Mouse (Mus musculus): ENCODE measurements around the gene A930004D18Rik. TPM values are rescaled to one million over a fixed set of nuclear protein-coding genes. Genes with fewer than 3 reads are reported as not detected.

Gene A930004D18Rik
- polyA plus RNA-seq, 1 experiment from 2014 or later, result 11.5 TPM

DNA sequence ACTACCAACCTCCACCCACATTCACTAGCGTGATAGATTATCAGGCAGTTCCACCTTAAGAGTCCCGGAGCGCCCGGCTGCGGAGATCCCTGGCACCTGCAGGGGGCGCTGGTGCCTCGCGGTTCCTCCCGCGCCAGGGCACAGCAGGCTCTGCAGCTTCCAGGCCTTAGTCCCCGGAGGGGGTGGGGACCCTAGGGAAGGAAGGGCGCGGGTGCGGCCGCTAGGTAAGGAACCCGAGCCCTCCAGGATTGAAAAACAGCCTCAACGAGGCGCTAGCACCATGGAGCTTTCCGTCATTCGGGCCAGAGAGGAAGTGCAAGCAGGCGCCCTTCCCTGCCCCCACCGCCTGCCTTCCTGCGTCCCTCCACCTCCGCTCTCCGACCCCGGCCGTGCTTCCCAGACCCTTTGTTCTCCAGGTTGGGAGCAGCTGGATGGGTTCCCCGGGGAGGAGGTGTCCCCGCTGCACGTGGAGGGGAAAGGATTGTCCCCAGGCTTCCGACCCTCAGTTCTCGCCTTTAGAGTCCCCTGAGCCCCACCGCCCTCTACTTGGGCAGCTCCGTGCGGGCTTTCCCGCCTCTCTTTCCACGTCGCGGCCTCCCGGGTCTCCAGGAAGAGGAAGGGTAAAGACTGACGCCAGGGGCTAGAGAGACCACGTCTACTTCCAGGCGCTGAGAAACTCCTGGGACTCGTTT, 9.9 kb downstream of the A930004D18Rik start:
- H3K9me3 ChIP-seq (ENCODE audit: control insufficient read depth, low read length), result no peaks in the 10 kb centered on the region

DNA sequence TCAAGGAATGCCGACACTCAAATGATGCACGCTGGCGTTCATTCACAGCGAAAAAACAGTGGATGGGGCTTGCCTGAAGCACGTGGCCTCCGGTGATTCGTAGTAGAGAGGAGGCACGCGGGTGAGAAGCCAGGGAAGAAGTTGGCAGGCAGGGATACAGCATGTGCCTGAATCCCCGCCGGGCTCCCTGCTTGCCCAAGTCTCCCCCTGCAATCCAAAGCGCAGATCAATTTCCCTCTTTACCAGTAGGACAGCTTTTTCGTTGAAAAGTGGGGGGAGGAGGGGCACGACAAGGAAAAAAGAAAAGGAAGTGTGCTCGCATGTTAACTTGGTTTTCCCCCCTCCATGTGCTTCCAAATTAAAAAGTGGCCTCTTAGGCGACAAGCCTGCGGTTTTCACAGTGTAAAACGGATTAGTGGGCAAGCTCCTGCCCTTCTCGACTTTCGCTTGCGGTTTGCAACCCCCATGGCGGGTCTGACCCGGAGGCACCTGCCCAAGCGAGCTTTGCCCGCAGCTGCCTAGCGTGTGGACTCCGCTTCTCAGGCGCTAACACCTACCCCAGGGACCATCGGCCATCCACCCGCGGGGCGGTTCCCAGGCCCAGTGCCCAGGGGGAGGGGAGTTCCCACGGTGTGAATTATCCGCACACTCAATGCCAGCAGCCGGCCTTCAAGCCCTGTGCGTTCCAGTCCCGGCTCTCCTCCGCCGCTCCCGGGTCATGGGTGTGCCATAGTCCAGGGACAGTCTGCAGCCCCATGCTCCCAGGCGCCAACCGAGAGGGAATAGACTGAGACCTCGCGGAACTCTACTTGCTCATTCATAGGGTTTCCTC, 11.2 kb downstream of the A930004D18Rik start:
- ATAC-seq (replicated peaks; ENCODE audit: low FRiP score, low TSS enrichment, low read depth) (peak; percentile 32), DNase-seq (ENCODE audit: low spot score) (peak; percentile 85)
- no peaks in the 10 kb centered on the region for H3K9me3 ChIP-seq (ENCODE audit: control insufficient read depth, low read length)
- H3K27ac ChIP-seq (ENCODE audit: low read depth), result no peak overlapping the region; the same call in 1 of the 2 replicates
- H3K4me3 ChIP-seq (ENCODE audit: low read depth, low read length), result peak overlapping the region; percentile 52
- no peaks in the 10 kb centered on the region for H3K27me3 ChIP-seq (replicated peaks; ENCODE audit: control insufficient read depth, insufficient read depth, low read length)
- peaks cover 15% of the 10 kb centered on the region for H3K4me1 ChIP-seq (replicated peaks; ENCODE audit: control insufficient read depth, insufficient read depth, low read length)
- WGBS, result 1% methylated on average over 44 of the region's 44 CpGs
- H3K4me2 ChIP-seq (ENCODE audit: low read length), result peak overlapping the region; percentile 92
- H3K9ac ChIP-seq (ENCODE audit: low read length), result peak overlapping the region; percentile 48
- no peaks in the 10 kb centered on the region for H3K36me3 ChIP-seq (ENCODE audit: control insufficient read depth, insufficient read depth, low read length)

More for the DNA sequence above, 9.9 kb downstream of the A930004D18Rik start:
- Histone ChIP-seq H3K36me3 (ENCODE audit: control insufficient read depth, insufficient read depth, low read length) (no peaks in the 10 kb centered on the region), H3K4me2 (ENCODE audit: low read length) (peak overlapping the region; percentile 92), H3K27me3 (replicated peaks; ENCODE audit: control insufficient read depth, insufficient read depth, low read length) (no peaks in the 10 kb centered on the region), H3K4me3 (ENCODE audit: low read depth, low read length) (peak overlapping the region; percentile 52), H3K4me1 (replicated peaks; ENCODE audit: control insufficient read depth, insufficient read depth, low read length) (peaks cover 26% of the 10 kb centered on the region), H3K27ac (ENCODE audit: low read depth) (peak overlapping the region; percentile 99), H3K9ac (ENCODE audit: low read length) (peak overlapping the region; percentile 91)
- DNase-seq (ENCODE audit: low spot score) (peak; percentile 97), ATAC-seq (replicated peaks; ENCODE audit: low FRiP score, low TSS enrichment, low read depth) (peak; percentile 91)
- under 1% methylated on average over 44 of the region's 44 CpGs for WGBS

DNA sequence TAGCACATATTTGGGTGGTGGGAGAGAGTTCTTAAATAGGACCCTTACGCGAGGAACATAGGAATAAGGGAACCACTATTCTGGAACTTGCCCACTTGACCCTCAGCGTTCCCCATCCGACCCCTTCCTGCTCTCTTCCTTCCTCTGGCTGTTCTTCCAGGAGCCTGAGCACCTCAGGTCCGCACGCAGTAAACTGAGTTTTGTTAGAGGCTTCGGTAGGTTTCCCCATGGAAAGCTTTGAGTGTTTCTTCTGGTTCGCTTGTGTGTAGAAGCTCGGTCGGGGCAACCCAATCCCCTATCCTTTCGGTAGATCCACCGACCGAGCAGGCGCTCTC, 11.8 kb downstream of the A930004D18Rik start:
- H3K9ac ChIP-seq (ENCODE audit: low read length), result peak overlapping the region; percentile 48
- WGBS, result 4% methylated on average over 14 of the region's 14 CpGs
- H3K27ac ChIP-seq (ENCODE audit: low read depth), result no peak overlapping the region
- H3K9me3 ChIP-seq (ENCODE audit: control insufficient read depth, low read length), result no peaks in the 10 kb centered on the region
- peaks cover 10% of the 10 kb centered on the region for H3K4me1 ChIP-seq (replicated peaks; ENCODE audit: control insufficient read depth, insufficient read depth, low read length)
- H3K36me3 ChIP-seq (ENCODE audit: control insufficient read depth, insufficient read depth, low read length), result no peaks in the 10 kb centered on the region
- no peak for ATAC-seq (replicated peaks; ENCODE audit: low FRiP score, low TSS enrichment, low read depth)
- peak overlapping the region; percentile 92 for H3K4me2 ChIP-seq (ENCODE audit: low read length)
- peak; percentile 78 for DNase-seq (ENCODE audit: low spot score)
- no peaks in the 10 kb centered on the region for H3K27me3 ChIP-seq (replicated peaks; ENCODE audit: control insufficient read depth, insufficient read depth, low read length)
- H3K4me3 ChIP-seq (ENCODE audit: low read depth, low read length), result peak overlapping the region; percentile 52

GRCm38 (mm10) chr2:18025116-18025515, 12.4 kb downstream of the A930004D18Rik start:
- Histone ChIP-seq H3K4me1 (replicated peaks; ENCODE audit: control insufficient read depth, insufficient read depth, low read length) (peaks cover 5% of the 10 kb centered on the region), H3K9me3 (ENCODE audit: control insufficient read depth, low read length) (no peaks in the 10 kb centered on the region), H3K4me3 (ENCODE audit: low read depth, low read length) (no peak overlapping the region), H3K27ac (ENCODE audit: low read depth) (no peak overlapping the region), H3K36me3 (ENCODE audit: control insufficient read depth, insufficient read depth, low read length) (no peaks in the 10 kb centered on the region), H3K27me3 (replicated peaks; ENCODE audit: control insufficient read depth, insufficient read depth, low read length) (no peaks in the 10 kb centered on the region), H3K9ac (ENCODE audit: low read length) (no peak overlapping the region), H3K4me2 (ENCODE audit: low read length) (peak overlapping the region; percentile 92; the same call in 1 of the 2 replicates)
- WGBS, result 76% methylated on average over 5 of the region's 5 CpGs
- DNase-seq (ENCODE audit: low spot score) (no peak), ATAC-seq (replicated peaks; ENCODE audit: low FRiP score, low TSS enrichment, low read depth) (no peak)

- Histone ChIP-seq H3K27ac (ENCODE audit: low read depth) (no peak overlapping the region), H3K4me3 (ENCODE audit: low read depth, low read length) (no peak overlapping the region), H3K9ac (ENCODE audit: low read length) (no peak overlapping the region), H3K27me3 (replicated peaks; ENCODE audit: control insufficient read depth, insufficient read depth, low read length) (no peaks in the 10 kb centered on the region), H3K4me2 (ENCODE audit: low read length) (no peak overlapping the region), H3K9me3 (ENCODE audit: control insufficient read depth, low read length) (no peaks in the 10 kb centered on the region), H3K36me3 (ENCODE audit: control insufficient read depth, insufficient read depth, low read length) (no peaks in the 10 kb centered on the region), H3K4me1 (replicated peaks; ENCODE audit: control insufficient read depth, insufficient read depth, low read length) (peaks cover 5% of the 10 kb centered on the region)
- ATAC-seq (replicated peaks; ENCODE audit: low FRiP score, low TSS enrichment, low read depth), result no peak
- DNase-seq (ENCODE audit: low spot score), result no peak
- 58% methylated on average over 1 of the region's 1 CpGs for WGBS
These were observed 14.7 kb downstream of the A930004D18Rik start for GRCm38 (mm10) chr2:18022886-18023285.

DNA sequence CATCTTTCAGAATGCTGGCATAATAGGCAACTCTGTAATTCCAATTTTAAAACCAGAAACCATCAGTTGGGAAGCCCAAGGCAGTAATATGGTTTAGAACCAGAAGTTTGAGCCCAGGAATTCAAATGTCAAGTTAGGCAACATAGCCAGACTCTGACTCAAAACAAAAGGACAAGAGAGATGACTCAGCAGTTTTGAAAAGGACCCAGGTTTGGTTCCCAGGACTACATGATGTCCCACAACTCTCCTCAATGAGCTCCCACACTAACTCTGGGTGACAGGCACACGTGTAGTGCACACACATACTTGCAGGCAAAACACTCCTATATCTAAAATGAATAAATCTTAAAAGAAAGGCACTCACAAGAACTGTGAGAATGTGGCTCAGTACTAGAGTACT, 18.4 kb downstream of the A930004D18Rik start:
- Histone ChIP-seq H3K4me1 (replicated peaks; ENCODE audit: control insufficient read depth, insufficient read depth, low read length) (no peaks in the 10 kb centered on the region), H3K4me3 (ENCODE audit: low read depth, low read length) (no peak overlapping the region), H3K27ac (ENCODE audit: low read depth) (no peak overlapping the region), H3K36me3 (ENCODE audit: control insufficient read depth, insufficient read depth, low read length) (no peaks in the 10 kb centered on the region), H3K9ac (ENCODE audit: low read length) (no peak overlapping the region), H3K27me3 (replicated peaks; ENCODE audit: control insufficient read depth, insufficient read depth, low read length) (no peaks in the 10 kb centered on the region), H3K9me3 (ENCODE audit: control insufficient read depth, low read length) (no peaks in the 10 kb centered on the region), H3K4me2 (ENCODE audit: low read length) (no peak overlapping the region)
- no peak for DNase-seq (ENCODE audit: low spot score)
- ATAC-seq (replicated peaks; ENCODE audit: low FRiP score, low TSS enrichment, low read depth), result no peak
- whole genome bisulfite sequencing, result 78% methylated on average over 1 of the region's 1 CpGs

DNA sequence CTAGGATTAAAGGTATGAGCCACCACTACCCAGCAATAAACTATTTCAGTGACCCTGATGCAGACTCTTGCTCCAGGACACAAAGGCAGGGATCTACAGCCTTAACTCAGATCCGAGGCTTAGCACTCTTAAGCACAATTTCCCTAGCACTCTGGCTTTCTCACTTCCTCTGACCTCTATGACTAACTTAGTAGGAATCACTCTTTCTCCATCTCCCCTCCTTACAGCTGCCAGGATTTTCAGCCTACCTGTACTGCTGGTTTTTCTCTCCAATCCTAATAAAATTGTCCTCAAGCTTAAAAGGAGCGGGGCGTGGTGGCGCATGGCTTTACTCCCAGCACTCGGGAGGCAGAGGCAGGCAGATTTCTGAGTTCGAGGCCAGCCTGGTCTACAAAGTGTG, 20.2 kb downstream of the A930004D18Rik start:
- ATAC-seq (replicated peaks; ENCODE audit: low FRiP score, low TSS enrichment, low read depth), result no peak
- Histone ChIP-seq H3K27me3 (replicated peaks; ENCODE audit: control insufficient read depth, insufficient read depth, low read length) (no peaks in the 10 kb centered on the region), H3K36me3 (ENCODE audit: control insufficient read depth, insufficient read depth, low read length) (no peaks in the 10 kb centered on the region), H3K9ac (ENCODE audit: low read length) (no peak overlapping the region), H3K4me1 (replicated peaks; ENCODE audit: control insufficient read depth, insufficient read depth, low read length) (no peaks in the 10 kb centered on the region), H3K4me2 (ENCODE audit: low read length) (no peak overlapping the region), H3K9me3 (ENCODE audit: control insufficient read depth, low read length) (no peaks in the 10 kb centered on the region), H3K4me3 (ENCODE audit: low read depth, low read length) (no peak overlapping the region), H3K27ac (ENCODE audit: low read depth) (no peak overlapping the region)
- WGBS, result 94% methylated on average over 6 of the region's 6 CpGs
- DNase-seq (ENCODE audit: low spot score), result no peak

DNA sequence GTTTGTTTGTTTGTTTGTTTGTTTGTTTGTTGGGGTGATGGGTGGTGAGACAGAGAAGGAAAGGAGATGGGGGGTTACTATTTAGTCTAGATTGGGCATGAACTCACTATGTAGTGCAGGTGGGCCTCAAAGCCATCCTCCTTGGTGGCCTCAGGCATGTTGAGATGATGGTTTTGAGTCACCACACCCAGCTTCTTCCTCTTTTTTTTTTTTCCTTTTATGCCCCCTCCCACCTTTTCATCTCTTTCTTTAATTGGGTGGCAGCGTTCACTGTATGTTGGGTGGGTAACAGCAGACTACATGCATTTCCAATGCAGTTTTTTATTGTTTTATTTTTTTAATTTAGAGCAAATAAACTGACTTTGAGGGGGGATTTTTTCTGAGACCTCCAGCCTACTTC, 20.9 kb downstream of the A930004D18Rik start:
- 93% methylated on average over 1 of the region's 1 CpGs for WGBS

More for the DNA sequence above, 20.9 kb downstream of the A930004D18Rik start:
- ATAC-seq (replicated peaks; ENCODE audit: low FRiP score, low TSS enrichment, low read depth) (no peak), DNase-seq (ENCODE audit: low spot score) (no peak)
- H3K4me1 ChIP-seq (replicated peaks; ENCODE audit: control insufficient read depth, insufficient read depth, low read length), result no peaks in the 10 kb centered on the region
- H3K4me3 ChIP-seq (ENCODE audit: low read depth, low read length), result no peak overlapping the region
- H3K9me3 ChIP-seq (ENCODE audit: control insufficient read depth, low read length), result no peaks in the 10 kb centered on the region
- H3K27me3 ChIP-seq (replicated peaks; ENCODE audit: control insufficient read depth, insufficient read depth, low read length), result no peaks in the 10 kb centered on the region
- H3K9ac ChIP-seq (ENCODE audit: low read length), result no peak overlapping the region
- H3K36me3 ChIP-seq (ENCODE audit: control insufficient read depth, insufficient read depth, low read length), result no peaks in the 10 kb centered on the region
- H3K27ac ChIP-seq (ENCODE audit: low read depth), result no peak overlapping the region
- no peak overlapping the region for H3K4me2 ChIP-seq (ENCODE audit: low read length)
